Mouse (Mus musculus): ENCODE data around the gene Lurap1l. TPM values are rescaled to one million over a fixed set of nuclear protein-coding genes. Genes with fewer than 3 reads are reported as not detected.

Gene Lurap1l
- polyA plus RNA-seq, 3 experiments from 2014 or later, result not detected

- no peak for ATAC-seq
Measured at GRCm38 (mm10) chr4:80917812-80918211, 7.4 kb downstream of the Lurap1l start.

- ATAC-seq, result no peak
Measured at GRCm38 (mm10) chr4:80918526-80919129, 8.2 kb downstream of the Lurap1l start.

GRCm38 (mm10) chr4:80919217-80919867, 8.9 kb downstream of the Lurap1l start:
- ATAC-seq, result no peak

GRCm38 (mm10) chr4:80921646-80922489, 11.4 kb downstream of the Lurap1l start:
- no peak for ATAC-seq

- ATAC-seq, result no peak
Measured at GRCm38 (mm10) chr4:80922654-80923053, 12.2 kb downstream of the Lurap1l start.

- no peak for ATAC-seq
Measured at GRCm38 (mm10) chr4:80924815-80925214, 14.4 kb downstream of the Lurap1l start.

- no peak for ATAC-seq
Measured at GRCm38 (mm10) chr4:80925752-80926519, 15.5 kb downstream of the Lurap1l start.

GRCm38 (mm10) chr4:80934749-80935148, 24.3 kb downstream of the Lurap1l start:
- ATAC-seq, result no peak

GRCm38 (mm10) chr4:80939115-80939514, 28.7 kb downstream of the Lurap1l start:
- no peak for ATAC-seq

GRCm38 (mm10) chr4:80940946-80941345, 30.5 kb downstream of the Lurap1l start:
- no peak for ATAC-seq

GRCm38 (mm10) chr4:80941978-80942377, 31.5 kb downstream of the Lurap1l start:
- ATAC-seq, result no peak

- no peak for ATAC-seq
Measured at GRCm38 (mm10) chr4:80944605-80945004, 34.2 kb downstream of the Lurap1l start.

- ATAC-seq, result no peak
Measured at GRCm38 (mm10) chr4:80949110-80949509, 38.7 kb downstream of the Lurap1l start.

GRCm38 (mm10) chr4:80949720-80950119, 39.3 kb downstream of the Lurap1l start:
- ATAC-seq, result no peak

- ATAC-seq, result no peak
Measured at GRCm38 (mm10) chr4:80950280-80950781, 39.9 kb downstream of the Lurap1l start.

- ATAC-seq, result no peak
Measured at GRCm38 (mm10) chr4:80952653-80953052, 42.2 kb downstream of the Lurap1l start.

GRCm38 (mm10) chr4:80955942-80956341, 45.5 kb downstream of the Lurap1l start:
- ATAC-seq, result no peak

- ATAC-seq, result no peak
Measured at GRCm38 (mm10) chr4:80967526-80967925, 57.1 kb downstream of the Lurap1l start.

GRCm38 (mm10) chr4:80971846-80972245, 61.4 kb downstream of the Lurap1l start:
- no peak for ATAC-seq

- no peak for ATAC-seq
Measured at GRCm38 (mm10) chr4:80973896-80974295, 63.5 kb downstream of the Lurap1l start.

- ATAC-seq, result no peak
Measured at GRCm38 (mm10) chr4:80990819-80991218, 80.4 kb downstream of the Lurap1l start.

GRCm38 (mm10) chr4:81003528-81003927, 93.1 kb downstream of the Lurap1l start:
- ATAC-seq, result no peak
